Mouse (Mus musculus): ENCODE results near the gene Gpr4. TPM values are rescaled to one million over a fixed set of nuclear protein-coding genes. Genes with fewer than 3 reads are reported as not detected.

Gpr4 gene
- polyA plus RNA-seq, 1 experiment from 2014 or later, result 1.8 TPM

GRCm38 (mm10) chr7:19202065-19202850, 10.1 kb upstream of the Gpr4 start:
- no peak overlapping the region for H3K9ac ChIP-seq (ENCODE audit: low read length)
- H3K4me3 ChIP-seq (ENCODE audit: low read depth, low read length), result no peak overlapping the region
- no peak overlapping the region for H3K27ac ChIP-seq (ENCODE audit: low read depth, low read length)
- no peak for DNase-seq (ENCODE audit: low spot score)
- H3K9me3 ChIP-seq (replicated peaks; ENCODE audit: control insufficient read depth, low read length), result no peaks in the 10 kb centered on the region
- no peak overlapping the region for H3K4me2 ChIP-seq (ENCODE audit: low read length)
- H3K36me3 ChIP-seq (ENCODE audit: control insufficient read depth, insufficient read depth, low read length), result peaks cover 48% of the 10 kb centered on the region
- no peaks in the 10 kb centered on the region for H3K27me3 ChIP-seq (replicated peaks; ENCODE audit: control insufficient read depth, insufficient read depth, low read length)
- no peaks in the 10 kb centered on the region for H3K4me1 ChIP-seq (ENCODE audit: control insufficient read depth, insufficient read depth, low read length)
- 60% methylated on average over 15 of the region's 15 CpGs for WGBS
- no peak for ATAC-seq

- DNase-seq (ENCODE audit: low spot score) (no peak), ATAC-seq (no peak)
- H3K36me3 ChIP-seq (ENCODE audit: control insufficient read depth, insufficient read depth, low read length), result peaks cover 22% of the 10 kb centered on the region
- no peak overlapping the region for H3K9ac ChIP-seq (ENCODE audit: low read length)
- no peak overlapping the region for H3K4me2 ChIP-seq (ENCODE audit: low read length)
- peaks cover 3% of the 10 kb centered on the region; the same call in 1 of the 2 replicates for H3K4me1 ChIP-seq (ENCODE audit: control insufficient read depth, insufficient read depth, low read length)
- H3K9me3 ChIP-seq (replicated peaks; ENCODE audit: control insufficient read depth, low read length), result no peaks in the 10 kb centered on the region
- no peak overlapping the region for H3K27ac ChIP-seq (ENCODE audit: low read depth, low read length)
- WGBS, result 82% methylated on average over 13 of the region's 13 CpGs
- no peaks in the 10 kb centered on the region for H3K27me3 ChIP-seq (replicated peaks; ENCODE audit: control insufficient read depth, insufficient read depth, low read length)
- H3K4me3 ChIP-seq (ENCODE audit: low read depth, low read length), result no peak overlapping the region
Observed at GRCm38 (mm10) chr7:19208201-19208910, 4.0 kb upstream of the Gpr4 start.

- 48% methylated on average over 7 of the region's 7 CpGs for WGBS
- no peak overlapping the region for H3K27ac ChIP-seq (ENCODE audit: low read depth, low read length)
- H3K4me2 ChIP-seq (ENCODE audit: low read length), result no peak overlapping the region
- H3K4me1 ChIP-seq (ENCODE audit: control insufficient read depth, insufficient read depth, low read length), result peaks cover 3% of the 10 kb centered on the region; the same call in 1 of the 2 replicates
- H3K4me3 ChIP-seq (ENCODE audit: low read depth, low read length), result no peak overlapping the region
- H3K9ac ChIP-seq (ENCODE audit: low read length), result no peak overlapping the region
- peaks cover 22% of the 10 kb centered on the region for H3K36me3 ChIP-seq (ENCODE audit: control insufficient read depth, insufficient read depth, low read length)
- DNase-seq (ENCODE audit: low spot score) (peak; percentile 84), ATAC-seq (no peak)
- H3K9me3 ChIP-seq (replicated peaks; ENCODE audit: control insufficient read depth, low read length), result no peaks in the 10 kb centered on the region
- H3K27me3 ChIP-seq (replicated peaks; ENCODE audit: control insufficient read depth, insufficient read depth, low read length), result no peaks in the 10 kb centered on the region
Observed at GRCm38 (mm10) chr7:19208944-19209472, 3.3 kb upstream of the Gpr4 start.

- WGBS, result 77% methylated on average over 4 of the region's 4 CpGs
- no peak for DNase-seq (ENCODE audit: low spot score)
Observed at GRCm38 (mm10) chr7:19209494-19209893, 2.8 kb upstream of the Gpr4 start.

GRCm38 (mm10) chr7:19210010-19210409, 2.3 kb upstream of the Gpr4 start:
- no peaks in the 10 kb centered on the region for H3K9me3 ChIP-seq (replicated peaks; ENCODE audit: control insufficient read depth, low read length)
- DNase-seq (ENCODE audit: low spot score) (no peak), ATAC-seq (no peak)
- no peak overlapping the region for H3K9ac ChIP-seq (ENCODE audit: low read length)
- H3K4me3 ChIP-seq (ENCODE audit: low read depth, low read length), result no peak overlapping the region
- 95% methylated on average over 5 of the region's 5 CpGs for WGBS
- no peaks in the 10 kb centered on the region for H3K27me3 ChIP-seq (replicated peaks; ENCODE audit: control insufficient read depth, insufficient read depth, low read length)
- H3K4me2 ChIP-seq (ENCODE audit: low read length), result no peak overlapping the region
- no peak overlapping the region for H3K27ac ChIP-seq (ENCODE audit: low read depth, low read length)
- peaks cover 3% of the 10 kb centered on the region; the same call in 1 of the 2 replicates for H3K4me1 ChIP-seq (ENCODE audit: control insufficient read depth, insufficient read depth, low read length)
- H3K36me3 ChIP-seq (ENCODE audit: control insufficient read depth, insufficient read depth, low read length), result peaks cover 12% of the 10 kb centered on the region

More at GRCm38 (mm10) chr7:19209494-19209893, 2.8 kb upstream of the Gpr4 start:
- Histone ChIP-seq H3K4me3 (ENCODE audit: low read depth, low read length) (no peak overlapping the region), H3K36me3 (ENCODE audit: control insufficient read depth, insufficient read depth, low read length) (peaks cover 17% of the 10 kb centered on the region), H3K4me1 (ENCODE audit: control insufficient read depth, insufficient read depth, low read length) (peaks cover 3% of the 10 kb centered on the region; the same call in 1 of the 2 replicates), H3K9me3 (replicated peaks; ENCODE audit: control insufficient read depth, low read length) (no peaks in the 10 kb centered on the region), H3K4me2 (ENCODE audit: low read length) (no peak overlapping the region), H3K27me3 (replicated peaks; ENCODE audit: control insufficient read depth, insufficient read depth, low read length) (no peaks in the 10 kb centered on the region), H3K27ac (ENCODE audit: low read depth, low read length) (no peak overlapping the region), H3K9ac (ENCODE audit: low read length) (no peak overlapping the region)
- no peak for ATAC-seq

- DNase-seq (ENCODE audit: low spot score), result no peak
- no peaks in the 10 kb centered on the region for H3K27me3 ChIP-seq (replicated peaks; ENCODE audit: control insufficient read depth, insufficient read depth, low read length)
- no peak overlapping the region for H3K4me3 ChIP-seq (ENCODE audit: low read depth, low read length)
- no peak for ATAC-seq
- no peak overlapping the region for H3K9ac ChIP-seq (ENCODE audit: low read length)
- H3K4me1 ChIP-seq (ENCODE audit: control insufficient read depth, insufficient read depth, low read length), result peaks cover 3% of the 10 kb centered on the region; the same call in 1 of the 2 replicates
- H3K36me3 ChIP-seq (ENCODE audit: control insufficient read depth, insufficient read depth, low read length), result peaks cover under 1% of the 10 kb centered on the region; the same call in 1 of the 2 replicates
- H3K4me2 ChIP-seq (ENCODE audit: low read length), result no peak overlapping the region
- WGBS, result 67% methylated on average over 5 of the region's 5 CpGs
- H3K9me3 ChIP-seq (replicated peaks; ENCODE audit: control insufficient read depth, low read length), result no peaks in the 10 kb centered on the region
- no peak overlapping the region for H3K27ac ChIP-seq (ENCODE audit: low read depth, low read length)
Observed at GRCm38 (mm10) chr7:19211041-19211675, 1.2 kb upstream of the Gpr4 start.

GRCm38 (mm10) chr7:19213385-19213784, 1.0 kb downstream of the Gpr4 start:
- Histone ChIP-seq H3K4me3 (ENCODE audit: low read depth, low read length) (no peak overlapping the region), H3K9ac (ENCODE audit: low read length) (no peak overlapping the region), H3K4me2 (ENCODE audit: low read length) (no peak overlapping the region), H3K4me1 (ENCODE audit: control insufficient read depth, insufficient read depth, low read length) (peaks cover 3% of the 10 kb centered on the region; the same call in 1 of the 2 replicates), H3K27ac (ENCODE audit: low read depth, low read length) (no peak overlapping the region), H3K27me3 (replicated peaks; ENCODE audit: control insufficient read depth, insufficient read depth, low read length) (no peaks in the 10 kb centered on the region), H3K9me3 (replicated peaks; ENCODE audit: control insufficient read depth, low read length) (no peaks in the 10 kb centered on the region), H3K36me3 (ENCODE audit: control insufficient read depth, insufficient read depth, low read length) (no peaks in the 10 kb centered on the region)
- no peak for ATAC-seq
- DNase-seq (ENCODE audit: low spot score), result no peak
- WGBS, result 73% methylated on average over 2 of the region's 2 CpGs

GRCm38 (mm10) chr7:19214369-19214768, 2.0 kb downstream of the Gpr4 start:
- H3K9me3 ChIP-seq (replicated peaks; ENCODE audit: control insufficient read depth, low read length), result no peaks in the 10 kb centered on the region
- H3K9ac ChIP-seq (ENCODE audit: low read length), result no peak overlapping the region
- H3K36me3 ChIP-seq (ENCODE audit: control insufficient read depth, insufficient read depth, low read length), result no peaks in the 10 kb centered on the region
- no peak overlapping the region for H3K4me2 ChIP-seq (ENCODE audit: low read length)
- 63% methylated on average over 7 of the region's 7 CpGs for WGBS
- ATAC-seq (no peak), DNase-seq (ENCODE audit: low spot score) (no peak)
- H3K4me3 ChIP-seq (ENCODE audit: low read depth, low read length), result no peak overlapping the region
- peaks cover 3% of the 10 kb centered on the region; the same call in 1 of the 2 replicates for H3K4me1 ChIP-seq (ENCODE audit: control insufficient read depth, insufficient read depth, low read length)
- no peak overlapping the region for H3K27ac ChIP-seq (ENCODE audit: low read depth, low read length)
- H3K27me3 ChIP-seq (replicated peaks; ENCODE audit: control insufficient read depth, insufficient read depth, low read length), result no peaks in the 10 kb centered on the region
